Mouse (Mus musculus) granulocyte monocyte progenitor cell, adult 5-6 weeks (primary cell): ENCODE data around the gene Gabarap. TPM values are rescaled to one million over a fixed set of nuclear protein-coding genes. Genes with fewer than 3 reads are reported as not detected.

Source experiments
- ATAC-seq: replicated peaks from 2 replicates; pipeline ENCODE4 v1.8.0; 2016; ENCODE audit warnings: mild to moderate bottlenecking, moderate TSS enrichment, inconsistent platforms; ENCODE audit not compliant: poor library complexity, severe bottlenecking
- total RNA-seq, 2 experiments: library from RNA; stranded (forward) in 1 of 2; stranded (reverse) in 1 of 2; fragments of 200-712, 200-1000 nt in 1 of 2; fragments of >200 nt in 1 of 2; fragmentation: Nextera tagmentation in 1 of 2; gene quantifications; 2 replicates each; pipeline ENCODE4 v1.2.3; 2014 to 2017

Gabarap gene
- total RNA-seq, 2 experiments from 2014 or later: 239 to 367 TPM

DNA sequence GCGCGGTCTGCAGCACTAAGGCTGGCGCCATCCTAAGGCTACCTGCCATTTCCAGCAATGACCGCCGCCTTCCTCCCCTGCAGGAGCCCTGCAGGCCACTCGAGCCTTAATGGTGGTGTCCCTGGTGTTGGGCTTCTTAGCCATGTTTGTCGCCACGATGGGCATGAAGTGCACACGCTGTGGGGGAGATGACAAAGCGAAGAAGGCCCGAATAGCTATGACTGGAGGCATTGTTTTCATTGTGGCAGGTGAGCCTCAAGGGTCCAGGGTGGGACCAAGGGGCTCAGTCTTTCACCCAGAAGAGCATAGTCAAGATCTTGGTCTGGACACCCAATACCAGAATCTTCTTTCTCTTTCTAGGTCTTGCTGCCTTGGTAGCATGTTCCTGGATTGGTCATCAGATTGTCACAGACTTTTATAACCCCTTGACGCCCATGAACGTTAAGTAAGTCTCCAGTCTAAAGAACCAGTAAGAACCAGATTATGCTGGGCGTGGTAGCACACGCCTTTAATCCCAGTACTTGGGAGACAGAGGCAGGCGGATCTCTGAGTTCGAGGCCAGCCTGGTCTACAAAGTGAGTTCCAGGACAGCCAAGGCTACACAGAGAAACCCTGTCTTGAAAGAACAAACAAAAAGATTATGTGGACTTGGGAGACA, 24.0 kb upstream of the Gabarap start:
- ATAC-seq: no peak

DNA sequence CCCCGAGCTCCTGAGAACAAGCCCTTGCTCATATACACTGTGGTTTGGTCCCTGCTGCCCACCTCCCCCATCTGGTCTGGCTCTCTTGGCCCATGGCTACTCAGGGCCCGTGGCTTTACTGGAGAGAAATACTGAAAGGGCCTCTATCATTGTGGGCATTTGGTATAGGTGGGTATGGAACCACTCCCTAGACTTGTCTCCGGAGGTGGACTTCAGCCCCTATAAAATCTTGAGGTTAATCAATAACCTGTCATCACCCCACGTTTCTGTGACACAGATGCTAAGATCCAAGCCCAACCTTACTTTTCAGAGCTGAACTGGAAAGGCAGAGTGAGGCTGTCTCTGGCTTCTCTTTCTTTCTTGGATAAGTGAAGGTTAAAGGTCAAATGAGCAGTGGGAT, 22.1 kb upstream of the Gabarap start:
- ATAC-seq: no peak

DNA sequence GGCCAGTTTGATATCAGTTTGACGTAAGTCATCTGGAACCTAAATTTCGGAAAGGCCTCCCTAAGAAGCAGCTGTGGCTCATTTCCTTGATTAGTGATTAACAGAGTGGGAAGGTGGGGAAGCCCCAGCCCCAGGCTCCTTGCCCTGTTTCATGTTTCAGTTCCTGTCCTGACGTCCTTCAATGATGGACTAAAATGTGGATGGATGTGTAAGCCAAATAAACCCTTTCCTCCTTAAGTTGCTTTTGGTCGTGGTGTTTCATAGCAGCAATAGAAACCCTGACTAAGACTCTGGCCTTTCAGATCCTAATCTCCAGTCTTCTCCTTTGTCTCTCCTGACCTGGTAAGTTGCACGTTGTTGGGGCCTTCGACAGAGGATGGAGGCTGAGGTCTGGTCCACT, 20.7 kb upstream of the Gabarap start:
- no peak for ATAC-seq

DNA sequence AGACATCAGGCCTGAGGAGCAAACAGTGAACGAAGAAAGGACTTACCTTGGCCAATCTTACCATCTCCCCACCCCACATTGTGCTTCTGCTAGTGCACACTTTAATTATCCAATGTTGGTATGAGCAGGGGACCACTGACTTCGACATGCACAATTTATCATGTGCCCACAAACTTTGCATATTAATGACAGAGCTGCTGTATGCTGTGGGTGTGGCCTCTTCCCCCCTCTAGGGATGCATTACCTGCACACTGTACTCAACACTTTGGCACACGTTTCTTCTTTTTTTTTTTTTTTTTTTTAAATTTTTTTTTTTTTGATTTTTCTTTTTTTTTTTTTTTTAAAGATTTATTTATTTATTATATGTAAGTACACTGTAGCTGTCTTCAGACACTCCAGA, 20.2 kb upstream of the Gabarap start:
- ATAC-seq: no peak

DNA sequence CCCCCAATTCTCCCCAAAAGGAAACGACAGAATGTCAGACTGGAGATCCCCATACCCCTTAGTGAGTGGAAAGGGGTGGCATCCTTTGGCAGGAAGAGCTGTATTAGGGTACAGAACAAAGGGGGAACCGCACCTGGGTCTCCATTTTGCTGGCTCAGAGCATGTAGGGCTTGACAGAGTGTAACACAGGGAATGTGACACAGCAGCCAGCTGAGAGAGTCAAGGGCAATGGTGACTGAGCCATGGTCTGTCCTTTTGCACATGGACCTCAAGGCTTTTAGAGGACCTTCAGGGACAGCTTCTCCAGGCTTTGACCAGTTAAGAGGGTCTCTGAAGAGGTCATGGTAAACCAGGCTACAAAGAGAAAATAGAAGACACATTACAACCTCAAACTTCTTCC, 16.0 kb upstream of the Gabarap start:
- ATAC-seq: no peak

DNA sequence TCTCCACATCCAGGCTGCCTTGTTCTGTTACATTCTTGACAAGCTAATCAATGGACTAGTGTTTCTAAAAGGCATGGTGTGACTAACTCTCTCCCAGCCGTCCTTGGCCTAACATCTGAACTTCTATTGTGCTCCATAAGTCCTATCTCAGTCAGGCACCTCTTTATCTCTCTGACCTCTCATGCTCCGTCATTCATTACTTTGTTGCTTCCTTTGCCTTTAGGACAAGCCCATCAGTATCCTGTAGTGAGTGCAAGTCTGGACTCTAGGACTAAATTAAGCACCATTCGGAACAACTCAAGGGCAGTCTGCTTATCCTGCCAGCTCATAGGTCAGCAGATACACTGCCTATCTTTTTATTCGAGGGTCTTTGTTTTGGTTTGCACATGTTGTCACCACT, 14.7 kb upstream of the Gabarap start:
- no peak for ATAC-seq

DNA sequence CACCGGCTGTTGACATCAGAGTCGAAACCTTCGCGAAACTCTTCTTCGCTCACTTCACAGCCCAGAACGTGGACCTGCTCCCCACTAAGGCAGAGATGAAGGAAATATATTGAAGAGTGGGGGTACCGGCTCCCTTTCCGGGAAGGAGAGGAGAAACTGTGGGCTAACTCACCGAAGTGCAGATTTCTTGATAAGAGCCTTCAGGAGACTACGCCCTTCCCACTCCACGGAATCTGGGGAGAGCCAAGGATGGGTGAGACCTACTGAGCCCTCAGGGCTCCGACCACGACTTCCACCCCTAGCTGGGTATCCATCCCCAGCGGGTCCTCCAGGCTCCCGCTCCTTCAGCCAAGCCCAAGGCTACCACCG, 11.1 kb upstream of the Gabarap start:
- ATAC-seq: no peak

DNA sequence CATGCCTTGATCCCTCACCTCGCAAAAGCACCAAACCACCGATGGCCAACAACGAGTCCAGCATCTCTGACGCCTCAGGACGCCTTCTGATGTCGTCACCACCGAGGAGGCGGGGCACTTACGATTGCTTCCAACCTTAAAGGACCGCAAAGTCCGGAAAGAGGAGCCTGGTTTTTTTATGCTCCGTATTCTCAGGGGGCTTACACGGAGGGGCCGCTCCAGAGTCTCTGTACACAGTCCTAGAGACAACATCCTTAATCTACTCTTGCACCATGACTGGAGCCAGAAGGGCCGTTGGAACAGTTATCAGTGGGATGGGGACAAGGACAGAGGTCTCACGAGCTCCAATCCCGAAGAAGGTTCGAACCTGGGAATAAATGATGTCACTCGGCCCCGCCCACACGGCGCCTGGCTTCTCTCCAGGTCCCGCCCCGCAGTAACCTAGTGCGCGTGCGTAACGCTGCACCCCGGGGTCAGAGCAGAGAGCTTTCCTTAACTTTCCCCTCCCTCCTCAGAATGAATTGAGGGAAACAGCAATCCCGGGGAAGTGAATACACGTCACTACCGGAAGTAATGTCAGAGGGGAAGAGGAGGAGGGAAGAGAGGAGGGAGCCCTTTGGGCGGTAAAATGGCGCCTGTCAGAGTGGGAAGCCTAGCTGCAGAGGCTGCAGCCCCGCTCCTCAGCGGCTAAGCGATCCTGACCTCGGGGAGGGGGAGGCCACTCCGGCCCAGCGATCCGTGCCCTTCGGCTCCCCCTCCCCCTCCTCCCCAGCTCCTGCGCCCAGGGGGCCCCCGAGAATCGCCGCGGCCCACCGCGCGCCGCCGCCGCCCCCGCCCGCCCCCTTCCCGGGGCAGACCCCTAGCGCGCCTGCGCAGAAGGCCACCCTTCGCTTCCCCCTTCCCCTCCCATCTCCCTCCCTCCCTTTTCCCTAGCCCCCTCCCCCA, 10.5 kb upstream of the Gabarap start:
- peak; percentile 89 for ATAC-seq

DNA sequence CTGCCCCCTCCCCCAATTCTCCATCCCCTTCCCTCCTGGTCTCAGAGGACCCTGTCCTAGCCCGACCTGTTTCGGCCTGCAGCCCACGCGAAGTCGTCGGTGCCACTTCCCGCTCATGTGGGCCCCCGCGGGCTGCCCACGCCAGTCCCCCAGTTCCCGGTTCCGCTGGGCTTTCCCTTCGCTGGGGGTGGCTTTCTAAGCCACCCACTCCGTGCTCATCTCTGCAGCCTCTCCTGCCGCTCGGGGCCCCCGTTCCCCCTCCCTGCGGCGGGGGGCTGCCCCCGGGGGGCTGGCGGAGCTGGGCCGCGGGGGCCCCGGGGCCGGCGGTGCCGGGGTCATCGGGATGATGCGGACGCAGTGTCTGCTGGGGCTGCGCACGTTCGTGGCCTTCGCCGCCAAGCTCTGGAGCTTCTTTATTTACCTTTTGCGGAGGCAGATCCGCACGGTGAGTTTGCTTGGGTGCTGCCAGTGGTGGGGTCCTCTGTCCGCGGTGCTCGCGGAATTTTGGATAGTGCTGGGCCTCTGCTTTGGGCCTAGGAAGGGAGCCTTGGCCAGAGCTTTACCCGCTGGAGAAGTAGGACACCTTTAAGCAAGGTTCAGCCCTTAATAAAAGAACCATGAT, 9.7 kb upstream of the Gabarap start, which contains the start of gene Ctdnep1:
Gene Ctdnep1, plus strand, starts transcription at position 16 of the 622 bp plus-strand sequence.
- no peak for ATAC-seq

DNA sequence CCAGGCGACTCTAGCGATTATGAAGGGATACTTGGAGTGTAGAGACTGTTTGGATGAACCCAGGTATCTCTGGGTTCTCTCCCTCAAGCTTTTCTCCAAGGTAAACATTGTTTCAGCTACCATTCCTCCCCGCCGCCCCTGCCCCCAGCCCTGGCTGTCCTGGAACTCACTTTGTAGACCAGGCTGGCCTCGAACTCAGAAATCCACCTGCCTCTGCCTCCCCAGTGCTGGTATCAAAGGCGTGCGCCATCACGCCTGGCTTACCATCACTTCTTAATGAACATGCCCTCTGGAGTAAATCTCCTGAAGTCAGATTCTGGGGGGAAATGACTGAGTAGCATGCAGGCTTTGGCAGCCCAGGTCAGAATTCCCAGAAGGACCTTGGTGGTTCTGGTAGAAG, 8.7 kb upstream of the Gabarap start, which contains the start of gene Elp5:
Gene Elp5, minus strand, starts transcription at position 293 of the 400 bp plus-strand sequence.
- ATAC-seq: no peak

DNA sequence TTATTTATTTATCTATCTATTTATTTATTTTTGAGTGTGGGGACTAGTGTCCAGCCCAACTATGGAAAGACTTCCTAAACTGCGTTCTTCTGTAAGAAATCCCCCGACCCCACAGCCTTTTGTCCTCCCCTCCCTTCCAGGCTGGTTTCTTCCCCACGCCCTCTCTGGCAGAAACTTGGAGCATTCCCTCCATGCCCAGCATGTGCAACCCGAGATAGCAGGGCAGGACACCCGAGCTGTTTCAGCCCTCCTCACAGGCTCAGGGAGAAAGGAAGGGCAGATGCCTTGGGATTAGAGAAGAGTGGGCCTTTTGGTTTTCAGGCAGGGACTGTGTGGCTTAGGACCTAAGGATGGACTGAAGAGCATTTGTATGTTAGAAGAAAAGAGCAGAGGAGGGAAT, 8.1 kb upstream of the Gabarap start:
- no peak for ATAC-seq

DNA sequence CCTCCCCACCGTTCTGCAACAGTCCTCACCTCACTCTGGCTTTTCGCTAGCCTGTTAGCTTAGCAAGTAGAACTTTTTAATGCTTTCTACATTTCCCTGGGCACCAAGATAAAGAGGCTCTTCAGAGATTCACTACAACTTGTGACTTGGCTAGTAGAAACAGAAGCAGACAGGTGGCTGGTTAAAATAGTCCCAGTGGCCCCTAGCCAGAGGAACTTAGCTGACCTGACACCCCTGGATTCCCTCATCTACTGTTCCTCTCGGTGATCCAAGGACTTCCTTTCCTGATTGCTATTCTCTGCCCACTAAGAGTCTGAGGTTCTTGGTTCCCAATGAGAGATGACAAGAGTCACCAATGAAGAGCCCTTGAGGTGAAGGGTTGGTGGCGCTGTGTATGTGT, 7.6 kb upstream of the Gabarap start:
- no peak for ATAC-seq

DNA sequence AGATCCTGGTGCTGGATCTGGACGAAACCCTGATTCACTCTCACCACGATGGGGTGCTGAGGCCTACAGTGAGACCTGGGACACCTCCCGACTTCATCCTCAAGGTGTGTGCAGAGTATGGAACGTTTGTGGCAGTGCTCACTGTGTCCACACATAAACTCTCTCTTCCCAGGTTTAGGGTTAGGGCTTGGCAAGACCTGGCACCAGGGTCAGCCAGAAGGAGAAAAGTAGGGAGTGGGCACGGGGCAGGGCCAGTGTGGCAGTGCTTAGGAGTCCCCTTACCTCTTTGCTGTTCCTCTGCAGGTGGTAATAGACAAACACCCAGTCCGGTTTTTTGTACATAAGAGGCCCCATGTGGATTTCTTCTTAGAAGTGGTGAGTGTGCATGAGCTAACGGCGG, 6.5 kb upstream of the Gabarap start:
- no peak for ATAC-seq

DNA sequence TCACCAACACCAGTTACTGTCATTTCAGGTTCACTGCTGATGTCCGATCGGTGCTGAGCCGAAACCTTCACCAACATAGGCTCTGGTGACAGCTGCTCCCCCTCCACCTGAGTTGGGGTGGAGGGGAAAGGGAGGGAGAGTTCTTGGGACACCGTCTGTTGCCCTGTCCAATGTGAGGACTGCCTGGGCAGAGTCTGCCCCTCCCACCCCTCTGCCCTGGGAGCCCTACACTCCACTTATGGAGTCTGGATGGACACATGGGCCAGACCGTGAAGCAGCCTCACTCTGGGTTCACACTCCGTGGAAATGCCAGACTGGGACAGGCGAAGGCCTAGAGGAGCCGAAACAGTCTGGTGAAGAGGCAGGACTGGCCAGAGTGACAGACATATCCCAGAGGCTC, 994 bp upstream of the Gabarap start:
- ATAC-seq: no peak

DNA sequence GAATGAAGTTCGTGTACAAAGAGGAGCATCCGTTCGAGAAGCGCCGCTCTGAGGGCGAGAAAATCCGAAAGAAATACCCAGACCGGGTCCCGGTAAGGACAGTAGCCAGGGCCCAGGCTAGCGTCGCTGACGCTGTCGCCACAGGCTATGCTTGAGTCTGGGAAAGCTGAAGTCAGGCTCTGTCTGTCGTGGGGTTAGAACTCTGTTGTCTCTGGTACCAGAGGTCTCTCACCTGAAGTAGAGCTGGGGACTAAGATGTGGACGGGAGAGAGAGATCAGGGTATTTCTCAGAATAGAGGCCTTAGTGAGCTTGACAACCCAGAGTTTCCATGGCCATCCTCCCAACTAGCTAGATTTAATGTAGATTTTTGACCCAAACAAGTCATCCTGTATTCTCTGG, 768 bp downstream of the Gabarap start:
- no peak for ATAC-seq

DNA sequence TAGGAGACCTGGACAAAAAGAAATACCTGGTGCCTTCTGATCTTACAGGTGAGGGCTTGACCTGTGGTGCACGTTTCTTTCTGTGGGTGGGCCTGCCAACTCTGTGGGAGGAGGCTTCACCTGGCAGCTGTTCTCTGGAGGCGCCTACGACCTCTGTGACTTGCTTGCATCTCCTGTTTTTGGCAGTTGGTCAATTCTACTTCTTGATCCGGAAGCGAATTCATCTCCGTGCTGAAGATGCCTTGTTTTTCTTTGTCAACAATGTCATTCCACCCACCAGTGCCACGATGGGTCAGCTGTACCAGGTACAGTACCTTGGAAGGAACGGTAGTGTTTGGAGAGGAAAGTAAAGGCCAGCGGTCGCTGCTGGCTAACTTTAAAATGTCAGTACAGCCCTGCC, 1.5 kb downstream of the Gabarap start:
- ATAC-seq: no peak

DNA sequence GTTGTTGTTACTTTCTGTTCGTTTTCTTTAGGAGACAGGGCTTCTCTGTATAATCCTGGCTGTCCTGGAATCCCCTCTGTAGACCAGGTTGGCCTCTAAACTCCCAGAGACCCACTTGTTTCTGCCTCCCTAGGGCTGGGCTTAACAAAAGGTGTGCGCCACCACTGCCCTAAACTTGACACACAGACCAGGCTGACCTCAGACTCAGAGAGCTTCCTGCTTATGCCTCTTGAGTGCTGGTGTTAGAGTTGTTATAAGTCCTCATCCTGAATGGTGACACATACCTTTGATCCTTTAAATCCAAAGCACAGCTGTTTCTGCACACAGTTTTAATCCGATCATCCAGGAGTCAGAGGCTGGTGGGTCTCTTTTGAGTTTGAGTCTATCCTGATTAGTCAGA, 2.0 kb downstream of the Gabarap start:
- ATAC-seq: no peak

DNA sequence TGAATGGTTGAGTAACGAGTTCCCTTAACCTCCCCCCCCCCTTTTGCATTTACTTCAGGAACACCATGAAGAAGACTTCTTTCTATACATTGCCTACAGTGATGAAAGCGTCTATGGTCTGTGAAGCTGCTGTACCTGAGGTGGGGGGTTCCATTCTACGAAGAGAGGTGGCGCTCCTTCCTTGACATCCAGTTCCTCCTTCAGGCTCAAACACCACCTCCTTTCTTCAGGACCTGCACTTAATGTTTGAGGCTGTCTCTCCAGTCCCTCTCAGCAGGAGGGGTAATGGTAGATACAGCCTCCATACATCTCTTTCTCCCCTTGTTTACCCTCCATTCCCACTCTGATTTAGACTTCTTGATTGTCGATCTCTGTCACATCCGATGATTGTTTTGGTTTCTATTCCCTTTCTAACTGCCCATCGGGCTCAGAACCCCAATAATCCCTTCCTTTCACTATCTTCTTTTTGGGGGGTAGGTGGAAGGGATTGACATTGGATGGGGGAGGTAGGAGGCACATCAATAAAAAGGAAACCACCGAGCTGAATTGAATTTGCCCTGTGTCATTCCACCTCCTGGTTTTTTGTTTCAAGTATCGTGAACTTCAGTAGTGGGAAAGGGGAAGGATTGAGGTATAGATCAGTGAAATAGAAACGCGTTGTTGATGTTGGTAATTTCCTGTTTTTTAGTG, 3.6 kb downstream of the Gabarap start:
- no peak for ATAC-seq

DNA sequence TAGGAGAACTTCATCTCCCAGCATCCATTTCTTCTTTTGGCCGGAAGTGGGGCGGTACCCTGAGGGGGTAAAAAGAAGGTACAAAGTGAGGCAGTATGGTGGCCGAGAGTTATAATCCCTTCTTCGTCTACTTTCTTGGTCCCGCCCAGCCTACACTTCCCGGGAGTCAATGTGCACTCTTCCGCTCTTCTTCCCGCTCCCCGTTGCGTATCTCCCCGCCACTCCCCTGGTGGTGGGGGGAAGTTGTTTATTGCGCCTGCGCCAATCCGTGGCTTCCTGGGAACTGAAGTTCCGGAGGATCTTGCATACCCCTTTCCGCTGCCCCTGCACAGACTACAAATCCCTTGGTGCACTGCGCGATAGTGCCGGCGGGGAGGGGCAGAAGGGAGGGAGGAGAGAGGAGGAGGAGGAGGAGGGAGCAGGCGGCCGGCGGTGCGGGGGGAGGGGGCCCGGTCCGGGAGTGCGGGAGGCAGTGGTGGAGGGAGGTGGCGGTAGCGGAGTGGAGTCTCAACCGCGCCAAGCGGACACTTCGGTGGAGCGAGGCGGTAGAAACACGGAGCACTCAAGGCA, 4.5 kb downstream of the Gabarap start, which contains the start of gene Phf23:
Gene Phf23, plus strand, starts transcription at position 387 of the 570 bp plus-strand sequence.
- ATAC-seq: peak; percentile 58
